7 mouse cellular contexts compared by ENCODE assay signal in genomic region chr11:30754486-30754854, GRCm38 (mm10). TPM values are rescaled to one million over a fixed set of nuclear protein-coding genes. Genes with fewer than 3 reads are reported as not detected.
A peak's percentile ranks its signal among the peaks of the same experiment; 100 is the strongest.
DNase-seq lines count a peak whose midpoint lies in the region; ATAC-seq and TF ChIP-seq lines count a peak whose summit lies in the region.
"Not testable (repeated sequence)": the region's sequence is repeated elsewhere in the genome, so short reads cannot be mapped to it uniquely, and the experiment has no call there.

No protein-coding gene starts in this region.

- ATAC-seq in embryonic facial prominence, embryonic 14.5 days (ENCODE audit: low read depth); hindbrain, embryonic 13.5 days (ENCODE audit: low FRiP score); kidney, embryonic 16.5 days (ENCODE audit: low FRiP score, low TSS enrichment); liver, embryonic 12.5 days; midbrain, embryonic 12.5 days (ENCODE audit: low FRiP score, low read depth): not testable (repeated sequence)

- not testable (repeated sequence) for TF ChIP-seq CTCF in heart, adult 2 months (IDR thresholded peaks at IDR 0.05); olfactory bulb, adult 2 months (IDR thresholded peaks at IDR 0.05; ENCODE audit: insufficient read depth, low read depth, low read length)

- TF ChIP-seq POLR2A in heart, adult 2 months (IDR thresholded peaks at IDR 0.05; ENCODE audit: insufficient read depth, low read depth, low read length); olfactory bulb, adult 2 months (IDR thresholded peaks at IDR 0.05; ENCODE audit: insufficient read depth, low read depth, low read length): not testable (repeated sequence)

- not testable (repeated sequence) for H3K27me3 ChIP-seq in embryonic facial prominence, embryonic 14.5 days (replicated peaks; ENCODE audit: control insufficient read depth, insufficient read depth, low read length); heart, adult 2 months (ENCODE audit: control insufficient read depth, insufficient read depth, low read length); kidney, embryonic 16.5 days (ENCODE audit: insufficient read depth, low read length)
- peaks cover 16% of the 10 kb centered on the region for H3K27me3 ChIP-seq in hindbrain, embryonic 13.5 days
- peaks cover 37% of the 10 kb centered on the region for H3K27me3 ChIP-seq in liver, embryonic 12.5 days (replicated peaks)
- peaks cover 17% of the 10 kb centered on the region for H3K27me3 ChIP-seq in midbrain, embryonic 12.5 days

- H3K4me2 ChIP-seq in embryonic facial prominence, embryonic 14.5 days (ENCODE audit: low read depth, low read length) = peak overlapping the region; percentile 97
- H3K4me2 ChIP-seq in hindbrain, embryonic 13.5 days = peak overlapping the region; percentile 97
- H3K4me2 ChIP-seq in kidney, embryonic 16.5 days (replicated peaks; ENCODE audit: low read depth, low read length) = peak overlapping the region; percentile 99
- H3K4me2 ChIP-seq in liver, embryonic 12.5 days = peak overlapping the region; percentile 72
- peak overlapping the region; percentile 94 for H3K4me2 ChIP-seq in midbrain, embryonic 12.5 days (replicated peaks)

- H3K4me1 ChIP-seq in embryonic facial prominence, embryonic 14.5 days (ENCODE audit: control insufficient read depth, insufficient read depth, low read length); heart, adult 2 months (ENCODE audit: control insufficient read depth, insufficient read depth, low read length); hindbrain, embryonic 13.5 days (replicated peaks); kidney, embryonic 16.5 days (ENCODE audit: insufficient read depth, low read length); liver, embryonic 12.5 days; midbrain, embryonic 12.5 days; olfactory bulb, adult 2 months (ENCODE audit: control insufficient read depth, insufficient read depth, low read length): not testable (repeated sequence)

- not testable (repeated sequence) for TF ChIP-seq EP300 in heart, adult 2 months (IDR thresholded peaks at IDR 0.05; ENCODE audit: insufficient read depth, low read depth, low read length)

- H3K27ac ChIP-seq in embryonic facial prominence, embryonic 14.5 days (replicated peaks; ENCODE audit: low read depth, low read length); hindbrain, embryonic 13.5 days; kidney, embryonic 16.5 days (ENCODE audit: low read length); liver, embryonic 12.5 days; midbrain, embryonic 12.5 days (replicated peaks): not testable (repeated sequence)
- H3K27ac ChIP-seq in heart, adult 2 months = peak overlapping the region; percentile 75
- H3K27ac ChIP-seq in olfactory bulb, adult 2 months (ENCODE audit: insufficient read depth, low read depth, low read length) = peak overlapping the region; percentile 88

- intact Hi-C loops in heart, adult 2 months (cut with DNase I) = loop anchor here (2.0 kb wide), 1 partner anchor 78 kb away; no protein-coding TSS in a partner anchor

- 68% methylated on average over 4 of the region's 4 CpGs for WGBS in embryonic facial prominence, embryonic 14.5 days
- WGBS in heart, adult 2 months = 57% methylated on average over 4 of the region's 4 CpGs
- WGBS in hindbrain, embryonic 13.5 days = 73% methylated on average over 4 of the region's 4 CpGs
- 71% methylated on average over 4 of the region's 4 CpGs for WGBS in kidney, embryonic 16.5 days
- WGBS in liver, embryonic 12.5 days (ENCODE audit: insufficient replicate concordance) = 50% methylated on average over 4 of the region's 4 CpGs
- 62% methylated on average over 4 of the region's 4 CpGs for WGBS in midbrain, embryonic 12.5 days
- WGBS in olfactory bulb, adult 2 months = 49% methylated on average over 4 of the region's 4 CpGs

- not testable (repeated sequence) for H3K36me3 ChIP-seq in embryonic facial prominence, embryonic 14.5 days (ENCODE audit: control insufficient read depth, insufficient read depth, low read length); heart, adult 2 months (ENCODE audit: control insufficient read depth, insufficient read depth, low read length); hindbrain, embryonic 13.5 days; kidney, embryonic 16.5 days (ENCODE audit: insufficient read depth, low read length); liver, embryonic 12.5 days; midbrain, embryonic 12.5 days

- H3K9me3 ChIP-seq in embryonic facial prominence, embryonic 14.5 days (ENCODE audit: control insufficient read depth, low read length); hindbrain, embryonic 13.5 days; kidney, embryonic 16.5 days (ENCODE audit: low read length); liver, embryonic 12.5 days (replicated peaks); midbrain, embryonic 12.5 days: not testable (repeated sequence)

- not testable (repeated sequence) for H3K79me2 ChIP-seq in heart, adult 2 months (replicated peaks; ENCODE audit: control insufficient read depth, insufficient read depth, low read length)

- peak overlapping the region; percentile 60 for H3K4me3 ChIP-seq in embryonic facial prominence, embryonic 14.5 days (ENCODE audit: low read depth, low read length)
- peak overlapping the region; percentile 42 for H3K4me3 ChIP-seq in heart, adult 2 months
- H3K4me3 ChIP-seq in hindbrain, embryonic 13.5 days = peak overlapping the region; percentile 68
- peak overlapping the region; percentile 63 for H3K4me3 ChIP-seq in kidney, embryonic 16.5 days (ENCODE audit: low read length)
- H3K4me3 ChIP-seq in liver, embryonic 12.5 days = peak overlapping the region; percentile 50
- H3K4me3 ChIP-seq in midbrain, embryonic 12.5 days = peak overlapping the region; percentile 61
- H3K4me3 ChIP-seq in olfactory bulb, adult 2 months (ENCODE audit: insufficient read depth, low read depth, low read length) = peak overlapping the region; percentile 73

- not testable (repeated sequence) for DNase-seq in embryonic facial prominence, embryonic 14.5 days (ENCODE audit: low spot score); heart, adult 2 months

- peak overlapping the region; percentile 74 for H3K9ac ChIP-seq in embryonic facial prominence, embryonic 14.5 days (ENCODE audit: low read depth, low read length)
- H3K9ac ChIP-seq in heart, adult 2 months (ENCODE audit: low read depth, low read length) = peak overlapping the region; percentile 57
- peak overlapping the region; percentile 78 for H3K9ac ChIP-seq in hindbrain, embryonic 13.5 days
- peak overlapping the region; percentile 68 for H3K9ac ChIP-seq in kidney, embryonic 16.5 days (replicated peaks; ENCODE audit: low read length)
- not testable (repeated sequence) for H3K9ac ChIP-seq in liver, embryonic 12.5 days
- peak overlapping the region; percentile 76; the same call in 1 of the 2 replicates for H3K9ac ChIP-seq in midbrain, embryonic 12.5 days (replicated peaks)

RNA-seq across cellular contexts. Expression of gene Psme4, which starts 17.1 kb away (rescaled TPM):
- polyA plus RNA-seq in embryonic facial prominence, embryonic 14.5 days (2014; fragmentation: Nextera tagmentation; extraction: Ambion mirVana) = 27.9 and 28.5 TPM in 2 replicates
- 100 to 1,000 TPM; 189 to 213 TPM for total RNA-seq in heart, adult 2 months (2021)
- 39.1 and 97.7 TPM in 2 replicates for polyA plus RNA-seq in heart, adult 2 months (2012; rRNA removed)
- polyA plus RNA-seq in hindbrain, embryonic 13.5 days (2015; fragmentation: Nextera tagmentation; extraction: Ambion mirVana) = 20.8 and 22.1 TPM in 2 replicates
- polyA plus RNA-seq in kidney, embryonic 16.5 days (2015; fragmentation: Nextera tagmentation; extraction: Ambion mirVana) = 13.2 and 14.6 TPM in 2 replicates
- polyA plus RNA-seq in liver, embryonic 12.5 days (2016; fragmentation: Nextera tagmentation; extraction: Ambion mirVana) = 16.1 and 16.4 TPM in 2 replicates
- 37.5 and 38.3 TPM in 2 replicates for polyA plus RNA-seq in midbrain, embryonic 12.5 days (2016; fragmentation: Nextera tagmentation; extraction: Ambion mirVana)
- polyA plus RNA-seq in olfactory bulb, adult 2 months (2012; ENCODE audit: insufficient read depth, insufficient read length, low replicate concordance, missing spikeins) = 46.7 TPM in 1 of 2 replicates, not detected in the other
